Mouse (Mus musculus): Measurements from ENCODE around the gene Zfyve1. TPM values are rescaled to one million over a fixed set of nuclear protein-coding genes. Genes with fewer than 3 reads are reported as not detected.

Gene Zfyve1
- total RNA-seq, 2 experiments from 2014 or later, result 19.9 to 24.8 TPM

- Histone ChIP-seq H3K4me3 (no peak overlapping the region), H3K27ac (peak overlapping the region; percentile 62)
- DNase-seq, result no peak
- intact Hi-C loops (cut with DNase I), result no loop called here
- no peak for TF ChIP-seq CTCF (IDR thresholded peaks at IDR 0.05)
Measured at GRCm38 (mm10) chr12:83528665-83529064, 68.4 kb downstream of the Zfyve1 start.

GRCm38 (mm10) chr12:83527816-83528215 is 69.2 kb downstream of the Zfyve1 start:
- intact Hi-C loops (cut with DNase I), result no loop called here
- no peak overlapping the region for H3K4me3 ChIP-seq
- TF ChIP-seq CTCF (IDR thresholded peaks at IDR 0.05), result no peak
- DNase-seq, result no peak
- peak overlapping the region; percentile 62 for H3K27ac ChIP-seq

- peak overlapping the region; percentile 10 for H3K4me3 ChIP-seq
- H3K27ac ChIP-seq, result peak overlapping the region; percentile 90
- no peak for TF ChIP-seq CTCF (IDR thresholded peaks at IDR 0.05)
- DNase-seq, result no peak
- intact Hi-C loops (cut with DNase I), result loop anchor here (2.0 kb wide), 1 partner anchor 19 kb away; no protein-coding TSS in a partner anchor
Measured at GRCm38 (mm10) chr12:83525822-83526544, 71.0 kb downstream of the Zfyve1 start.

GRCm38 (mm10) chr12:83524329-83524728 is 72.7 kb downstream of the Zfyve1 start:
- intact Hi-C loops (cut with DNase I), result loop anchor here (2.0 to 5.0 kb wide), 2 partner anchors 20 to 108 kb away; partner anchors contain the start of gene Rbm25
- TF ChIP-seq CTCF (IDR thresholded peaks at IDR 0.05), result peak; percentile 55
- DNase-seq, result peak; percentile 75
- H3K4me3 ChIP-seq, result no peak overlapping the region
- H3K27ac ChIP-seq, result peak overlapping the region; percentile 90

GRCm38 (mm10) chr12:83523892-83524291 is 73.1 kb downstream of the Zfyve1 start:
- TF ChIP-seq CTCF (IDR thresholded peaks at IDR 0.05), result no peak
- peak; percentile 38 for DNase-seq
- intact Hi-C loops (cut with DNase I), result loop anchor here (2.0 to 5.0 kb wide), 2 partner anchors 21 to 108 kb away; partner anchors contain the start of gene Rbm25
- peak overlapping the region; percentile 90 for H3K27ac ChIP-seq
- H3K4me3 ChIP-seq, result no peak overlapping the region

- no peak for TF ChIP-seq CTCF (IDR thresholded peaks at IDR 0.05)
- no peak for DNase-seq
- intact Hi-C loops (cut with DNase I), result loop anchor here (5.0 kb wide), 1 partner anchor 109 kb away; the partner anchor contains the start of gene Rbm25
- Histone ChIP-seq H3K4me3 (no peak overlapping the region), H3K27ac (peak overlapping the region; percentile 90)
Measured at GRCm38 (mm10) chr12:83523056-83523455, 74.0 kb downstream of the Zfyve1 start.

GRCm38 (mm10) chr12:83521083-83521482 is 75.9 kb downstream of the Zfyve1 start:
- peak overlapping the region; percentile 93 for H3K27ac ChIP-seq
- intact Hi-C loops (cut with DNase I), result loop anchor here (5.0 kb wide), 1 partner anchor 111 kb away; the partner anchor contains the start of gene Rbm25
- TF ChIP-seq CTCF (IDR thresholded peaks at IDR 0.05), result no peak
- peak overlapping the region; percentile 89 for H3K4me3 ChIP-seq
- DNase-seq, result peak; percentile 18

- intact Hi-C loops (cut with DNase I), result loop anchor here (5.0 kb wide), 1 partner anchor 112 kb away; the partner anchor contains the start of gene Rbm25
- Histone ChIP-seq H3K27ac (peak within 1 kb of the TSS; percentile 93), H3K4me3 (peak within 1 kb of the TSS; percentile 89)
- peak; percentile 46 for TF ChIP-seq CTCF (IDR thresholded peaks at IDR 0.05)
- peak; percentile 98 for DNase-seq
Measured at GRCm38 (mm10) chr12:83520311-83520890, 76.6 kb downstream of the Zfyve1 start, which contains the start of gene Dcaf4. Gene Dcaf4 (plus strand): TSS chr12:83520466.

GRCm38 (mm10) chr12:83517580-83517979 is 79.4 kb downstream of the Zfyve1 start:
- intact Hi-C loops (cut with DNase I), result no loop called here
- Histone ChIP-seq H3K4me3 (no peak overlapping the region), H3K27ac (no peak overlapping the region)
- no peak for DNase-seq
- no peak for TF ChIP-seq CTCF (IDR thresholded peaks at IDR 0.05)

- no peak overlapping the region for H3K27ac ChIP-seq
- no peak for TF ChIP-seq CTCF (IDR thresholded peaks at IDR 0.05)
- no peak for DNase-seq
- no peak overlapping the region for H3K4me3 ChIP-seq
- intact Hi-C loops (cut with DNase I), result no loop called here
Measured at GRCm38 (mm10) chr12:83514216-83514615, 82.8 kb downstream of the Zfyve1 start.

GRCm38 (mm10) chr12:83513185-83513584 is 83.8 kb downstream of the Zfyve1 start:
- Histone ChIP-seq H3K27ac (no peak overlapping the region), H3K4me3 (no peak overlapping the region)
- no peak for TF ChIP-seq CTCF (IDR thresholded peaks at IDR 0.05)
- intact Hi-C loops (cut with DNase I), result no loop called here
- no peak for DNase-seq

- intact Hi-C loops (cut with DNase I), result no loop called here
- H3K27ac ChIP-seq, result no peak overlapping the region
- no peak overlapping the region for H3K4me3 ChIP-seq
- TF ChIP-seq CTCF (IDR thresholded peaks at IDR 0.05), result no peak
- no peak for DNase-seq
Measured at GRCm38 (mm10) chr12:83512783-83513182, 84.2 kb downstream of the Zfyve1 start.

- DNase-seq, result no peak
- TF ChIP-seq CTCF (IDR thresholded peaks at IDR 0.05), result no peak
- intact Hi-C loops (cut with DNase I), result no loop called here
- Histone ChIP-seq H3K27ac (no peak overlapping the region), H3K4me3 (no peak overlapping the region)
Measured at GRCm38 (mm10) chr12:83510586-83510985, 86.4 kb downstream of the Zfyve1 start.
